Mouse (Mus musculus): ENCODE results near the gene Slc6a21.

GRCm38 (mm10) chr7:45264348-45264747 lies 13.0 kb upstream of the Slc6a21 start:
- TF ChIP-seq GATA1 (IDR thresholded peaks at IDR 0.05; ENCODE audit: low read length) (no peak), TAL1 (IDR thresholded peaks at IDR 0.05; ENCODE audit: low read length) (no peak)
